Mouse (Mus musculus): ENCODE measurements around the gene Gm266.
A peak's percentile ranks its signal among the peaks of the same experiment; 100 is the strongest.

The Gm266 gene

DNA sequence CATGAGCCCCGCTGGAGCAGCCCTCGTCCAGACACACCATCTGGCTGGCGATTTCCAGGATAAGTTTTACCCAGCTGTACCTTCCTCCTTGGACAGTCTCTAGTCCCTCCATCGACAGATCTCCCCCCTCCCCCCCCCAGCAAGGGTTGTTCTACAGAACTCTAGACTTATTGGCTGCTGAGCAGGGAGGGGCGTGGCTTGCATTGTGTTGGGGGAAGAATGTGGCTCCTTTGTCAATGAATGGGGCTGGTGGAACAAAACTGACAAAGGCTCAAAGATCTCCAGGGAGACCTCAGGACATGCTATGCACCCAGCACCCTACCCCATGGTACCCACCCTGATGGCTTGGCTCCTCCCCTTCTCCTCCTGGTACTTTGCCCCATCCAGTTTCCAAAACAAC, 15.1 kb upstream of the Gm266 start:
- no peak for DNase-seq

DNA sequence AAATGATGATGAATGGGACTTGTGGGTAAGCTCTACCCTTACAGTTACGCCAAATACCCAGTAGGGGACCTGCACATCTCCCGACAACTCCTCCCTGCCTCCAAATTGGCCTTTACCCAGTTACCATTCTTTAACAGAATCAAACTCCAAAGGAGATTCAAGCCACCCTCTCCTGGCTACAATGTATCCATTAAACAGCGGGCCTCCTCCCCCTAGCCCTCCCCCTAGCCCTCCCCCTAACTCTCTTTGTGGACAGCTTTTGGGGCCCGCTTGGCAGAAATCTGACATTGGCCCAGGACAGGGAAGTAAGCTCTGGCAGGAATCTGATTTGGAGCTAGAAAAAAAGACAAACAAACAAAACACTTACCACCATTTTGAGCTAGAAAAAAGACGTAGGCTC, 14.0 kb upstream of the Gm266 start:
- no peak for DNase-seq

DNA sequence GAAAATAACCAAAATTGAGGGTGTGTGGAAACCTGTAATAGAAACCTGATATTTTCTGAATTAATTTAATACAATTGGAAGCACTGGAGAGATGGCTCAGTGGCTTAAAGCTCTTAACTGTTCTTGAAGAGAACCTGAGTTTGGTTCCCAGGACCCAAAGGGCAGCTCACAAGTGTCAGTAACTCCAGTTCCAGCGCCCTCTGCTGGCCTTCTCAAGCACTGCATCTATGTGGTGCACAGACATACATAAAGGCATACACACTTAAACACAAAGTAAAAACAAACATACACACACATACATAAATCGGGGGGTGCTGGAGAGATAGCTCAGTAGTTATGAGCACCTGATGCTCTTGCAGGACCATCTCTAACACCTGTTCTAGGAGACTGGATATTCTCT, 11.5 kb upstream of the Gm266 start:
- no peak for DNase-seq

- DNase-seq: no peak
These were observed 9.3 kb upstream of the Gm266 start for GRCm38 (mm10) chr12:111494931-111495330.

GRCm38 (mm10) chr12:111489261-111489865, 3.7 kb upstream of the Gm266 start:
- DNase-seq: no peak

GRCm38 (mm10) chr12:111486455-111486854, 832 bp upstream of the Gm266 start:
- no peak for DNase-seq

- no peak for DNase-seq
These were observed 474 bp downstream of the Gm266 start for GRCm38 (mm10) chr12:111485046-111485651.

- no peak for DNase-seq
These were observed 5.7 kb downstream of the Gm266 start for GRCm38 (mm10) chr12:111479917-111480316.

DNA sequence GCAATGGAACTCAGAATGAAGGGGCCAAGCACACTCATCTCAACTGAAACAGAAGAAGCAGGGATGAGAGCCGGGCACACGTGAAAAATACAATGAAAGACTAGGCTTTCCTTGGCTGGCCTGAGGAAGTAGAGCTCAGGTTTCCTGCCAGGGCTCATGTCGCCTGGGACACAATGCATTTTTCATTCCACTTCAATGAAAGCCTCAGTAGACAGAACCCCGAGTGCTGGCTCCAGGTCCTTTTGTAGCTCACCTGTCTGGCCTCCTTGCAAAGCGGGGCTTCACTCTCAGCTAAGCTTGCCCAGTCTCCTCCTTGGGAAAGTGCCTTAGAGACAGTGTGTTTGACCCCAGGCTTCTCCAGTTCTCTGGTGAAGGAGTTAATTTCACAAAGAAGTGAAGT, 6.7 kb downstream of the Gm266 start:
- no peak for DNase-seq

GRCm38 (mm10) chr12:111474893-111475643, 10.6 kb downstream of the Gm266 start:
- peak; percentile 98 for DNase-seq

- DNase-seq: peak; percentile 85
These were observed 11.2 kb downstream of the Gm266 start for GRCm38 (mm10) chr12:111474384-111474783.

- DNase-seq: no peak
These were observed 12.7 kb downstream of the Gm266 start for GRCm38 (mm10) chr12:111472886-111473285.

- DNase-seq: no peak
These were observed 13.9 kb downstream of the Gm266 start for GRCm38 (mm10) chr12:111471721-111472120.

DNA sequence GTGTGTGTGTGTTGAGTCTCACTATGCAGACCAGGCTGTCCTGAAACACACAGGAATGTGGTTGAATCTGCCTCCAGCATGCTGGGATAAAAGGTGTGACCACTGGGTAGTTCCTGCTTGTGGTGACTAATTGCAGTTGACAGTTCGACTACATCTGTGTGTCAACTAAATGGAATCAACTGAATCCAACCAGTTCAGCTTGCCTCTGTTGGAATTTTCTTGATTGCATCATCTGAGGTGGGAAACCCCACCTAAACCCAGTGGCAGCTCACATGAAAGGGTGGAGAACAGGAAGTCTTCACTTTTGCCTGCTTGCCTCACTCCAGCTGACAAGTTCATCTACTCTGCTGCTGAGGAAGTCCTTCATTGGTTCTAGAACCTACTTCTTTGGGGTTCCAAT, 14.5 kb downstream of the Gm266 start:
- no peak for DNase-seq

GRCm38 (mm10) chr12:111469507-111469906, 16.1 kb downstream of the Gm266 start:
- peak; percentile 94 for DNase-seq

DNA sequence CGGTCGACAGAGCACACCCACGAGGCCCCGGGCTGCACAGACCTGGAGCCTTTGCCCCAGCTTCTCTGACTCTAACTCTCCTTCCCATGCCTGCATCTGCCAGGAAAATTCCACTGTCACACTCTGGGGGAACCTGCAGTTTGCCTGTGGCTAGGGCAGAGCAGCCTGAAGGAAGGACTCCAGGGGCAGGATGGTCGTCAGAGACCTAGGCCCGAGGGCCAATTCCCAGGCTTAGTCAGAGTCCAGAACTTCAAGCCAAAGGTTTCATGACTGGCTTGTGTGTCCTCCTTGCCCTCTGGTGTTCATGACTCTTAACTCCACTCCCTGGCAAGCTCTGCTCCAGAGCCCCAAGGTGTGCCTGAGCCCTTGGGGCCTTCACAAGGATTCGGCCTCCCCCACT, 17.4 kb downstream of the Gm266 start:
- peak; percentile 80 for DNase-seq

- no peak for DNase-seq
These were observed 19.3 kb downstream of the Gm266 start for GRCm38 (mm10) chr12:111466369-111466768.

DNA sequence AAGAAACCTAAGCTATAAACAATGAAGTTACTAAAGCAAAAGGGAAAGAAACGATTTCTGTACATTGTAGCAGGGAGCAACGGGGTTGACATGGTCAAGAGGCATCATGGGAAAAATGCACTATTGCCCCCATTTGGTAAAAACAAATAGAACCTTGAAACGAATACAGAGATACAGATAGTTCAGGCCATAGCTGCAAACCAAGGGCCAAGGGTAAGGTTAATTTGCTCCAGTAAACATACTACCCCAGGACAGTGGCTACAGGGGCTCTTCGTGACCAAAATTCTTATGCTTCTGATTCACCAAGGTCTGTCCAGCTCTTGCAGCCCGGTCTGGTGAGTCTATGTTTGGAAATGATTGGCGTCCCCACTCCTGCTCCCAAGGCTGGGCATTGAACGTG, 22.1 kb downstream of the Gm266 start:
- no peak for DNase-seq

DNA sequence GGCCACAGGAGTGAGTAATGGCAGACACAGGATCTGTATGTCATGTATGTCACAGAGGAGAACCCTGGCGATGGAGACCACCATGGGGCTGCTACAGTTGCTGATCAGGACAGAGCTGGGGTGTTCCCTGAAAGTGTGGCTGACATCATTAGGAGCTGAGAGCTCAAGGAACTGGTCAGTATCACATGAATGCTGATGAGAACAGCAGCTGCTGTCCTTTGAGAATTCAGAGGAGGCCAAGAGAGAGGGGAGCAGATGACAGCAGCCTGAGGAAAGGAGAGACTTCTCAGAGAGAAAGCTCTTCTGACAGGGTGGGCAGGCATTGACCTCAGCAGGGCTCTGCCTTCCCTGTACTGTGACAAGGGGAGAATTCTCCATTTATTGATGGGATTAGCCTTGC, 27.9 kb downstream of the Gm266 start:
- DNase-seq: peak; percentile 95

- DNase-seq: no peak
These were observed 29.8 kb downstream of the Gm266 start for GRCm38 (mm10) chr12:111455860-111456259.

DNA sequence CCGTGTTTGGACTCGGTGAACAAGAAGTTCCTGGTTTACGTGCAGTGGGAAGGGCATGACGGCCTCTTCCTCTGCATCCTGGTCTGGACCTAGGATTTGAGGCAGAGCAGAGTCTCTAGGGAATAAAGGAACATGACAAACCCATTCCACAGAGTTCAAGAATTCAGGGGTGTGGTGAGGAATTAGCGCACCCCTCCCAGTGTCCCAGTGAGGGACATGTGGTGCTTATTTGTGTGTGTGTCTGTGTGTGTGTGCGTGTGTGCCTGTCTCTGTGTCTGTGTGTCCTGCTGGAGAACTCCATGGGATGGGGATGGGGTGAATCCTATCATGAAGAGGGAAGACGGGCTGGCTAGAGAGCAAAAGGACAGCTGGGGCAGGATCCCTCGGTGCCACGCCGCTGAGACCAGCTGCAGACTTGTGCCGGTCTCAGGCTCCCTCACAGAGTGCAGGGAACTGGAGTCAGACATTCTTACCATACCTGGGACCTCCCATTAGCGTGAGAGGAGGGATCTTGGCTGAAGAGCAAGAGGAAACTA, 30.2 kb downstream of the Gm266 start:
- DNase-seq: peak; percentile 97

GRCm38 (mm10) chr12:111454543-111455280, 30.9 kb downstream of the Gm266 start:
- peak; percentile 90 for DNase-seq

GRCm38 (mm10) chr12:111454021-111454420, 31.6 kb downstream of the Gm266 start:
- peak; percentile 93 for DNase-seq
